Mouse (Mus musculus) neural tube, embryonic 12.5 days (tissue): ENCODE measurements around the gene Ces4a. TPM values are rescaled to one million over a fixed set of nuclear protein-coding genes. Genes with fewer than 3 reads are reported as not detected.
"Not testable (repeated sequence)": the region's sequence is repeated elsewhere in the genome, so short reads cannot be mapped to it uniquely, and the experiment has no call there.

Experiments
- ATAC-seq: fragments of 200-750 bp; cut with Nextera tagmentation; 2 replicates; pipeline ENCODE4 v1.8.0; 2017; ENCODE audit warnings: low read depth, mild to moderate bottlenecking, moderate TSS enrichment, moderate library complexity; ENCODE audit not compliant: low FRiP score
- H3K27ac ChIP-seq: fragments of 300-500 bp; sonication (generic); 2 replicates; pipeline ENCODE4 v1.5.1; 2016
- H3K27me3 ChIP-seq: fragments of 300-500 bp; sonication (generic); replicated peaks from 2 replicates; pipeline ENCODE4 v1.6.1; 2016; ENCODE audit warnings: mild to moderate bottlenecking
- H3K36me3 ChIP-seq: fragments of 300-500 bp; sonication (generic); 2 replicates; pipeline ENCODE4 v1.6.1; 2016; ENCODE audit warnings: mild to moderate bottlenecking
- H3K4me1 ChIP-seq: fragments of 300-500 bp; sonication (generic); 2 replicates; pipeline ENCODE4 v1.6.1; 2016
- H3K4me2 ChIP-seq: fragments of 300-500 bp; sonication (generic); replicated peaks from 2 replicates; pipeline ENCODE4 v1.6.1; 2016; ENCODE audit warnings: mild to moderate bottlenecking
- H3K4me3 ChIP-seq: fragments of 300-500 bp; sonication (generic); 2 replicates; pipeline ENCODE4 v1.5.1; 2016
- H3K9ac ChIP-seq: fragments of 300-500 bp; sonication (generic); 2 replicates; pipeline ENCODE4 v1.6.1; 2016; ENCODE audit warnings: mild to moderate bottlenecking
- H3K9me3 ChIP-seq: fragments of 300-500 bp; sonication (generic); 2 replicates; pipeline ENCODE4 v1.6.1; 2016; ENCODE audit warnings: mild to moderate bottlenecking
- WGBS: fragments of 180-500 bp; shearing (Covaris S2); methylation state at CpG from one replicate; pipeline ENCODE4 v1.1.7; 2016; 5-methylcytosine and 5-hydroxymethylcytosine counted together
- polyA plus RNA-seq: library from polyadenylated mRNA; unstranded; fragments of >200 nt; fragmentation: Nextera tagmentation; extraction: Ambion mirVana; gene quantifications from 2 replicates; pipeline ENCODE4 v1.2.1, GENCODE M21; 2016

The Ces4a gene
- polyA plus RNA-seq, 1 experiment from 2014 or later: not detected

DNA sequence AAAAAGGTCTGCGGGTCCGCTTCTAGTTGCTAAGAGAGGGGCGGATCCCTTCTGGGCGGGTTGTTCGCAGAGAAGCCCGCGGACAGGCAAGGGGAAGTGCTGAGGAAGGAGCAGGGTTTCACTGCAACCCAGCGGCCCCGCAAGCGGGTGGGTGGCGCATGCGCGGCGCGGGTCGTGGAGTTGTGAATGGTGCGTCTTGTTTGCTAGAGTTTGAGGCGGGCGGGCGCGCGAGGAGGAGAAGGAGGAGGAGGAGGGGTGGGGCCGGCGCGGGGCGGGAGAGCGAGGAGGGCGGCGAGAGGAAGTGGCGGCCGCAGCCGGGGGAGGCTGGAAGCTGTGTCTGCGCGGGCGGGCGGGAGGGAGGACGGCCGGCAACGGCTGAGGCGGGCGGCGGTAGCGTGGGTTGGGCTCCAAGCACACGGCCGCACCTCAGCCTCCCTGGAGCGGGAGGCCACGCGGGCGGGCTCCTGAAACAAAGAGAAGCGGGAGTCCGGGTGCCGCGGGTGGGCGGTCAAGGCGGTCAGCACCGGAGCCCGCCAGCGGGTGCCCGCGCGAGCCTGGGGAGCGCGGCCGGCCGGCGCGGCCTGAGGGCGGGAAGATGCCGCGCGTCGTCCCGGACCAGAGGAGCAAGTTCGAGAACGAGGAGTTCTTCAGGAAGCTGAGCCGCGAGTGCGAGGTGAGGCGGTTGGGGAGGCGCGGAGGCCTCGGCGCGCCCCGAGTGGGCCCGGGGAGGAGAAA is 38.9 kb downstream of the Ces4a start, which contains the start of gene Cbfb:
TSS of gene Cbfb (plus strand) at position 294 of the 735 bp plus-strand sequence.
- H3K27me3 ChIP-seq: no peaks in the 10 kb centered on the region
- peak within 1 kb of the TSS; percentile 72 for H3K27ac ChIP-seq
- WGBS: under 1% methylated on average over 69 of the region's 86 CpGs
- H3K4me2 ChIP-seq: peak within 1 kb of the TSS; percentile 69
- peaks cover 4% of the 10 kb centered on the region for H3K4me1 ChIP-seq
- peak within 1 kb of the TSS; percentile 91 for H3K9ac ChIP-seq
- H3K36me3 ChIP-seq: no peaks in the 10 kb centered on the region
- H3K4me3 ChIP-seq: peak within 1 kb of the TSS; percentile 85
- ATAC-seq: peak; percentile 93
- H3K9me3 ChIP-seq: no peaks in the 10 kb centered on the region

DNA sequence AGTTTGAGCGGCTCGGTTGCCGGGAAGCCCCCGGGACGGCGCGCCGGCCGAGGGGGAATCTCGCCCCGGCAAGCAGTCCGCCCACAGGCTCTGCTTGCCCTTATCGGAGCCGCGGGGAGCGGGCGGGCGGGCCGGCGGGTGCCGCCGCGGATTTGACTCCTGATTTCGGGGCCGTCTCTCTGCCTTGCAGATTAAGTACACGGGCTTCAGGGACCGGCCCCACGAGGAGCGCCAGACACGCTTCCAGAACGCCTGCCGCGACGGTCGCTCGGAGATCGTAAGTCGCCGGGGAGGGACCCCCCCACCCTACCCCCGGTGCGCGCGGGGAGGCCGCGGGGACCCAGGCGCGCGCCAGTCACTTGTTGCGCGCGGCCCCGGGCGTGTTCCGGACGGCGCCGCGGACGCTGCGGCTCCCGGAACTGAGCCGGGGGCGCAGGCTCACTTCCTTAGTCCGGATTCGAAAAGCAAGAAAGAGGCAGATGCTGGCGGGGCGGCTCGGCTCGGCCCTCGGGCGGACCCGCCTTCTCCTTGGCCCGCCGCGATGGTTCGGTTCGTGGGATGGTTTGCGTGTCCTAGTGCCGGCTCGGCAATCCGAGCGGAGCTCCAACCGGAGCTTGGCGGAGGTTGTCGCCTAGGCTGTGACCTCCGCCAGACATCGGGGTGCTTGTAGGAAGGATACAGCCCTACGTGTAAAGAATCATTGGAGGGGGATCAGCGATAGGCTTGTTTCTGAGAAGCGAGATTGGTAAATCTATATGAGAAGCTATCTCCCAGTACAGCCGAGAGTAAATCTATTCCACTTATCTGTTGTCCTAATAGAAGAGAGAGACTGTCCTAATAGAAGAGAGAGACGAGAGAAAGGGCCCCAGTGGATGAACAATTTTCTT is 39.8 kb downstream of the Ces4a start:
- peak overlapping the region; percentile 72 for H3K27ac ChIP-seq
- H3K4me2 ChIP-seq: peak overlapping the region; percentile 69
- H3K4me1 ChIP-seq: peaks cover 4% of the 10 kb centered on the region
- H3K9ac ChIP-seq: peak overlapping the region; percentile 91
- no peaks in the 10 kb centered on the region for H3K9me3 ChIP-seq
- H3K27me3 ChIP-seq: no peaks in the 10 kb centered on the region
- WGBS: under 1% methylated on average over 92 of the region's 92 CpGs
- H3K4me3 ChIP-seq: peak overlapping the region; percentile 85
- ATAC-seq: peak; percentile 54
- no peaks in the 10 kb centered on the region for H3K36me3 ChIP-seq

DNA sequence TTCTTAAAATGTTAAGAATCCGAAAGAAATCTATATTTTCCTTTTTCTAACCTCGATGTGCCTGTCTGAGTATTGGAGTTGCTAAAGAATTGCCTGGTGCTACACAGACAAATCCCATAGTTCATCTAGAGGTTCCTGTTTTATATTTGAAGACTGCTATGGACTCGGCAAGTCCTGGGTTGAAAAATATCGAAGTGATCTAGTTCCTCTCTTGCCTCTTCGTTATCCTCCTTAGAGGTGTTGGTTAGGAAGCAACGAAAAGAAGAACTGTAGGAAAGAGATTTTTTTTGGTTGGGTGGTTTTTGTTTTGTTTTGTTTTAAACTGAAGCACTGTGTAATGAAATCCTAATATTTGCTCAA is 40.4 kb downstream of the Ces4a start:
- Histone ChIP-seq H3K9me3 (no peaks in the 10 kb centered on the region), H3K36me3 (no peaks in the 10 kb centered on the region), H3K4me1 (peaks cover 4% of the 10 kb centered on the region), H3K4me3 (peak overlapping the region; percentile 85), H3K27me3 (no peaks in the 10 kb centered on the region), H3K9ac (peak overlapping the region; percentile 91), H3K4me2 (peak overlapping the region; percentile 69), H3K27ac (no peak overlapping the region)
- no peak for ATAC-seq
- 39% methylated on average over 6 of the region's 6 CpGs for WGBS

DNA sequence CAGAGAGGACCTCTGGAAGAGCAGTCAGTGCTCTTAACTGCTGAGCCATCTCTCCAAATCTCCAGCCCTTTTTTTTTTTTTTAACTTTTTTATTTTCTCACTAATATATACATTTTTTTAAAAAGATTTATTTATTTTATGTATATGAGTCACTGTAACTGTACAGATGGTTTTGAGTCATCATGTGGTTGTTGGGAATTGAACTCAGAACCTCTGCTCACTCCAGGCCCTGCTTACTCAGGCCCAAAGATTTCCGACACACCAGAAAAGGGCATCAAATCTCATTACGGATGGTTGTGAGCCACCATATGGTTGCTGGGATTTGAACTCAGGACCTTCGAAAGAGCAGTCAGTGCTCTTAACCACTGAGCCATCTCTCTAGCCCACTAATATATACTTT is 43.7 kb downstream of the Ces4a start:
- WGBS: 98% methylated on average over 3 of the region's 3 CpGs
- H3K9ac ChIP-seq, H3K4me3 ChIP-seq, H3K4me1 ChIP-seq, H3K4me2 ChIP-seq, H3K27me3 ChIP-seq, H3K36me3 ChIP-seq, H3K9me3 ChIP-seq, H3K27ac ChIP-seq, ATAC-seq: not testable (repeated sequence)

DNA sequence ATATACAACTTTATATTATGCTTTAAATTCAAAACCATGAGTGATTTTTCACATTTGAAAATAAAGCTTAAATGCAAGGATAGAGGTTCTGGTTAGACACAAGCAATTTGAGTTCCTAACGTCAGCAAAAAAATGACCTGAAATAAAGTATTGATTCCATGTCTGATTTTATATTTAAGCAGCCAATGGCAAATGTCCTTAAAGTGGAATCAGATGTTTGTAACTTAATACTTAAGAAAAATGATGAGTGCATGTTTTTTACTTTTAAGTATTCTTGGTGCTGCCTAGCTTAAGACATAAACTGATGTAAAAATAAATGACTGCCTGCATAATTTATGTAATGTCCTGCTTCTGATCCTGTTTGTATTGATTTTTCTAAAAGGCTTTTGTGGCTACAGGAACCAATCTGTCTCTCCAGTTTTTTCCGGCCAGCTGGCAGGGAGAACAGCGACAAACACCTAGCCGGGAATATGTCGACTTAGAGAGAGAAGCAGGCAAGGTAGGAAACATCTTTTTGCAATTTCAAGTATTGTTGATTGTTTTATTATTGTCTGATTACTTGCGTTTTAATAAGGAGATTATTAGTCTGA is 46.7 kb downstream of the Ces4a start:
- 81% methylated on average over 6 of the region's 6 CpGs for WGBS
- no peak for ATAC-seq
- Histone ChIP-seq H3K4me1 (no peaks in the 10 kb centered on the region), H3K36me3 (peaks cover 2% of the 10 kb centered on the region; the same call in 1 of the 2 replicates), H3K4me3 (no peak overlapping the region), H3K27ac (no peak overlapping the region), H3K27me3 (no peaks in the 10 kb centered on the region), H3K4me2 (no peak overlapping the region), H3K9me3 (no peaks in the 10 kb centered on the region), H3K9ac (no peak overlapping the region)

DNA sequence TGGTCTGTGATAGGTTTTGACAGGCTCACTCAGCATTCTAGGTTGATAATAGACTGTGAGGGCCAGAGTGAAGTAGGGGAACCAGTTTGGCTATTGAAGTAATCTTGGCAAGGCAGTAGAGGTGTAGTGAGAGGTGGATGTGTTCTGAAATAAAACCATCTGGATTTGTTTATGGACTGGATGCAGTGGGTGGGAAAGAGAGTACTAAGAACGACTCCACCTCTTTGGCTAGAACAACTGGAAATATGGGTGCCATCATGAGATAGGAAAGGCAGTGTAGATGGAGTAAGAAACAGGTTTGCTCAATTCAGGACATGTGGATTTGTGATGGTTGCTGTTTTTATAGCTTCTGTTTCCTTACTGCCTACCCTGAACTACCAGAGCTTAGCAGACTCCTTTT is 50.6 kb downstream of the Ces4a start:
- no peak overlapping the region for H3K4me3 ChIP-seq
- no peaks in the 10 kb centered on the region for H3K27me3 ChIP-seq
- no peaks in the 10 kb centered on the region for H3K4me1 ChIP-seq
- no peak overlapping the region for H3K9ac ChIP-seq
- H3K36me3 ChIP-seq: peaks cover 8% of the 10 kb centered on the region
- no peak overlapping the region for H3K4me2 ChIP-seq
- 83% methylated on average over 1 of the region's 1 CpGs for WGBS
- no peak for ATAC-seq
- H3K27ac ChIP-seq: no peak overlapping the region
- H3K9me3 ChIP-seq: no peaks in the 10 kb centered on the region

DNA sequence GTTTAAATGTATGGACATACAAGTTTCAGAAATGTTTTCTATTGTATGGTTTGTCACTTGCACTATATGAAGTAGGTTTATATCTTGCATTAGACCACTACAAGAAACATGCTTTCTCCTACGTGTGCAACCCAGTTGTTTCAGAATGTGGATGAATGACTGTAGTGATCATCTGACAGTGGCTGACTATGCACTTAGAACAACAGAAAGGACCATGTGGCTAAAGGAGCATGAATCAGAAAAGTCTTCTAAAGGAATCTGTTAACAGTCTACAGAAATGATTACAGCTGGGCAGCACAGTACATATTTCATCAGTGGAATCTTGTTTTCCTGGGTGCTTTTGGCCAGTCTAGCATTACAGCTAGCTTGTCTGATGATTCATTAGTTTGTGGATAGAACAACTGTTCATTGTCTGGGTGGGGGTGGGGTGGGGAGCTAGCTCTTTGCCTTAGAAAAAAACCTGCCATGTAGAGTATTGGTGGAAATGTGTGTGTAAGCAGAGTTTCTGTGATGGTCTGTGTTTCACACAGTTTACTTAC is 54.9 kb downstream of the Ces4a start:
- Histone ChIP-seq H3K4me3 (no peak overlapping the region), H3K27ac (no peak overlapping the region), H3K9me3 (no peaks in the 10 kb centered on the region), H3K4me2 (no peak overlapping the region), H3K9ac (no peak overlapping the region), H3K4me1 (no peaks in the 10 kb centered on the region), H3K27me3 (no peaks in the 10 kb centered on the region), H3K36me3 (peaks cover 6% of the 10 kb centered on the region)
- no peak for ATAC-seq
- WGBS: 69% methylated on average over 1 of the region's 1 CpGs

DNA sequence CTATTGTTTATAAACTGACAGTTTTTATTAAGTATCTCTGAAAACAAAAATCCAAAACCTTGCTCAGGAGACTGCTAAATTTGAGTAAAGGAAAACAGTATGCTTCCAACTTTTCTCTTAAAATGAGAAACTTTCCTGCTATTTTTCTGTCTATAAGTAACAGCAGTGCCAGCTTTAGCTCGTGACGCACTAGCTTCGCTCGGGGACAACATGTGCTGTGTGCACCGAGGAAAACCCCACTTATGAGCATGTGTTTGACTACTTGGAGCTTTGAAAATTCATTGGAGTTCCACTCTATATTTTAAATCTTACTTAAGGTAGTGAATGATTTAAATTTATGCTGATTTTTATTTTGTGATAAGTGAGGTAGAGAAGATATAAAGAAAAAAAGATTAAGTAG is 60.6 kb downstream of the Ces4a start:
- Histone ChIP-seq H3K36me3 (peaks cover 27% of the 10 kb centered on the region), H3K9ac (no peak overlapping the region), H3K27me3 (no peaks in the 10 kb centered on the region), H3K4me1 (no peaks in the 10 kb centered on the region), H3K9me3 (no peaks in the 10 kb centered on the region), H3K27ac (no peak overlapping the region), H3K4me3 (no peak overlapping the region), H3K4me2 (no peak overlapping the region)
- WGBS: 97% methylated on average over 5 of the region's 5 CpGs
- ATAC-seq: no peak

Other genes with a start within 250 kb of the Ces4a start
- gene Ces2e, start 205.5 kb upstream of the Ces4a start, polyA plus RNA-seq: not detected in 2 replicates
- not detected in 2 replicates for gene Ces2f, start 184.4 kb upstream of the Ces4a start, polyA plus RNA-seq
- not detected in 2 replicates for gene Ces2g, start 170.1 kb upstream of the Ces4a start, polyA plus RNA-seq
- not detected in 2 replicates for gene Ces2h, start 130.9 kb upstream of the Ces4a start, polyA plus RNA-seq
- gene Ces3a, start 83.2 kb upstream of the Ces4a start, polyA plus RNA-seq: not detected in 2 replicates
- gene Ces3b, start 48.0 kb upstream of the Ces4a start, polyA plus RNA-seq: not detected in 2 replicates
- 65.8 and 73.1 TPM in 2 replicates for gene Cbfb, start 38.9 kb downstream of the Ces4a start, polyA plus RNA-seq
- gene D230025D16Rik, start 93.3 kb downstream of the Ces4a start, polyA plus RNA-seq: 26.4 and 27.1 TPM in 2 replicates
- gene B3gnt9, start 123.4 kb downstream of the Ces4a start, polyA plus RNA-seq: 6.5 TPM in 2 replicates
- 18.7 and 21.2 TPM in 2 replicates for gene Tradd, start 132.8 kb downstream of the Ces4a start, polyA plus RNA-seq
- 0.90 and 1.0 TPM in 2 replicates for gene Fbxl8, start 132.8 kb downstream of the Ces4a start, polyA plus RNA-seq
- 0.19 and 0.20 TPM in 2 replicates for gene Hsf4, start 138.0 kb downstream of the Ces4a start, polyA plus RNA-seq
- 3.5 and 4.3 TPM in 2 replicates for gene Nol3, start 144.3 kb downstream of the Ces4a start, polyA plus RNA-seq
- 70.6 and 78.4 TPM in 2 replicates for gene 4931428F04Rik, start 158.1 kb downstream of the Ces4a start, polyA plus RNA-seq
- 15.9 and 16.3 TPM in 2 replicates for gene Exoc3l, start 164.3 kb downstream of the Ces4a start, polyA plus RNA-seq
- gene E2f4, start 165.9 kb downstream of the Ces4a start, polyA plus RNA-seq: 66.0 and 75.6 TPM in 2 replicates
- gene Elmo3, start 173.8 kb downstream of the Ces4a start, polyA plus RNA-seq: 1.5 and 2.2 TPM in 2 replicates
- 1.2 and 1.3 TPM in 2 replicates for gene Lrrc29, start 194.5 kb downstream of the Ces4a start, polyA plus RNA-seq
- gene Tmem208, start 194.6 kb downstream of the Ces4a start, polyA plus RNA-seq: 112 and 113 TPM in 2 replicates
- gene Fhod1, start 216.2 kb downstream of the Ces4a start, polyA plus RNA-seq: 0.92 and 0.98 TPM in 2 replicates
- gene Slc9a5, start 217.0 kb downstream of the Ces4a start, polyA plus RNA-seq: 4.4 and 4.5 TPM in 2 replicates
- 0.35 and 0.75 TPM in 2 replicates for gene Plekhg4, start 241.5 kb downstream of the Ces4a start, polyA plus RNA-seq